Mouse (Mus musculus) lung, postnatal 0 days (tissue): Measurements from ENCODE around the gene Baz2b. TPM values are rescaled to one million over a fixed set of nuclear protein-coding genes. Genes with fewer than 3 reads are reported as not detected.

ENCODE experiments used
- ATAC-seq: fragments of 200-750 bp; cut with Nextera tagmentation; 2 replicates; pipeline ENCODE4 v1.8.0; 2017; ENCODE audit warnings: moderate library complexity
- DNase-seq: peaks from one replicate; pipeline ENCODE4 v3.0.0-alpha.2; 2016; ENCODE audit warnings: low spot score
- H3K27ac ChIP-seq: fragments of 300-500 bp; sonication (generic); 2 replicates; pipeline ENCODE4 v1.5.1; 2014; ENCODE audit warnings: antibody characterized with exemption, mild to moderate bottlenecking, low read length, mixed read lengths
- H3K27me3 ChIP-seq: fragments of 300-500 bp; sonication (generic); replicated peaks from 2 replicates; pipeline ENCODE4 v1.6.1; 2014; ENCODE audit warnings: low read length, mixed read lengths; ENCODE audit not compliant: insufficient read depth
- H3K36me3 ChIP-seq: fragments of 300-500 bp; sonication (generic); 2 replicates; pipeline ENCODE4 v1.6.1; 2014; ENCODE audit warnings: low read length, mixed read lengths; ENCODE audit not compliant: insufficient read depth
- H3K4me1 ChIP-seq: fragments of 300-500 bp; sonication (generic); 2 replicates; pipeline ENCODE4 v1.6.1; 2014; ENCODE audit warnings: antibody characterized with exemption, low read depth, low read length, mixed read lengths; ENCODE audit not compliant: insufficient read depth
- H3K4me2 ChIP-seq: fragments of 300-500 bp; sonication (generic); replicated peaks from 2 replicates; pipeline ENCODE4 v1.6.1; 2014; ENCODE audit warnings: low read depth, mild to moderate bottlenecking, low read length, moderate library complexity, mixed read lengths
- H3K4me3 ChIP-seq: fragments of 300-500 bp; sonication (generic); 2 replicates; pipeline ENCODE4 v1.5.1; 2014; ENCODE audit warnings: low read depth, low read length
- H3K9ac ChIP-seq: fragments of 300-500 bp; sonication (generic); replicated peaks from 2 replicates; pipeline ENCODE4 v1.6.1; 2014; ENCODE audit warnings: low read depth, mild to moderate bottlenecking
- H3K9me3 ChIP-seq: fragments of 300-500 bp; sonication (generic); 2 replicates; pipeline ENCODE4 v1.6.1; 2016; ENCODE audit warnings: low read length, mixed read lengths
- CTCF ChIP-seq: IDR thresholded peaks from 2 replicates; pipeline ENCODE4 v1.5.1; 2016; ENCODE audit warnings: antibody characterized with exemption, mild to moderate bottlenecking
- EP300 ChIP-seq: IDR thresholded peaks from 2 replicates; pipeline ENCODE4 v1.6.1; 2016; ENCODE audit warnings: antibody characterized with exemption, mild to moderate bottlenecking, control low read depth
- WGBS: fragments of 180-500 bp; shearing (Covaris S2); extraction: QIAGEN DNeasy Blood & Tissue Kit; methylation state at CpG from one replicate; pipeline ENCODE4 v1.1.7; 2014; 5-methylcytosine and 5-hydroxymethylcytosine counted together
- polyA plus RNA-seq: library from polyadenylated mRNA; unstranded; fragments of >200 nt; fragmentation: Nextera tagmentation; extraction: Ambion mirVana; gene quantifications from 2 replicates; pipeline ENCODE4 v1.2.1, GENCODE M21; 2015

The Baz2b gene
- polyA plus RNA-seq, 1 experiment from 2014 or later = 63.0 TPM

DNA sequence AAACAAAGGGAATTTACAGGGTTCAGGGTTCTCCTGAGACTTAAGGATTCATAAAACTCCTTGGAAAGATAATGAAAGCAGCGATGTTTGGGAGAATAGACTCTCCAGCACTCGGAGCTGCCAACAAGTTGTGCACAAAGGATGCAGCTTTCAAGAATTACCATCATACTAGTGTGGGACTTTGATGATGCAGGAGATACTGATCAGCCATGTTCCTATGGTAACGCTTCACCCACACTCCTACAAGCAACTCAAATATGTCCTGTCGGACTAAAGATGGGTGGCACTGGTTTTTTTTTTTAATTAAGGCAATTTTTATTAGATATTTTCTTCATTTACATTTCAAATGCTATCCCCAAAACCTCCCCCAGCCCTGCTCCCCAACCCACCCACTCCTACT is 209.4 kb downstream of the Baz2b start:
- Histone ChIP-seq H3K4me3 (no peak overlapping the region), H3K36me3 (no peaks in the 10 kb centered on the region; the same call in 1 of the 2 replicates), H3K4me1 (no peaks in the 10 kb centered on the region), H3K27me3 (no peaks in the 10 kb centered on the region), H3K9me3 (no peaks in the 10 kb centered on the region), H3K4me2 (no peak overlapping the region), H3K9ac (no peak overlapping the region), H3K27ac (no peak overlapping the region)
- WGBS = 96% methylated on average over 4 of the region's 4 CpGs
- no peak for TF ChIP-seq EP300
- no peak for TF ChIP-seq CTCF
- ATAC-seq (no peak), DNase-seq (no peak)

DNA sequence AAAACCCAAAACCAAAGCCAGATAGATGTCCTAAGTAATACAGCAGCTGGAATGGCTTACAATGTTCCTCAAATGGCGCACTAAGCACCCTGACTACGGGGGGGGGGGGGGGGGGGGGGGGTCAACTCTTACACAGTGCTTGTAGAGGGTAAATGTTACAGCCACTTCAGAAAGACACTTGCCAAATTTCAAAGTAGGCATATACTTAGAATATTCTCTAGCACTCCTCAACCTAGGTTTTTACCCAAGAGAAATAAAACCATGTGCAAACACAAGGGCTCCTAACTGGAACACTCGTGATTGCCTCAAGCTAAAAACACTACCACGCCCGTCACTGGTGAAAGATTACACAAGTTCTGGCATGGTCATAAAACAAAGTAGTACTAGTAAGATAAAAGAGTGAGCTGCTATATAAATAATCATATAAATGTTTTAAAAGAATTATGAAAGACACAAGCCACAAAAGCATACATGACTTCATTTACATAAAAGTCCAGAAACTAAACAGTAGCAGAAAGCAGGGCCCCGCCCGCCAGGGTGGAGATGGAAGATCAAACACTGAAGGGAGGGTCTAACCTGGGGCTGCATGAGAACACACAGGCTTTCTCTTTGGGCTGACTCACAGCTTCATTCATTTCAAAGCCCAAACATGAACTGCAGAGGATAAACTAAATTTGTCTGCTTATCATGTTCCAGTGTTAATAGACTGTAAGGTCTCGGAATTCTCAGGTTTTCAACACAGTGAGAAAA is 212.0 kb downstream of the Baz2b start:
- Histone ChIP-seq H3K27ac (0 out of 2 replicates have a peak overlapping the region, but pooled peaks have one; percentile 20), H3K36me3 (no peaks in the 10 kb centered on the region), H3K27me3 (no peaks in the 10 kb centered on the region), H3K4me2 (no peak overlapping the region), H3K9me3 (no peaks in the 10 kb centered on the region), H3K4me3 (no peak overlapping the region), H3K4me1 (no peaks in the 10 kb centered on the region; the same call in 1 of the 2 replicates), H3K9ac (no peak overlapping the region)
- TF ChIP-seq EP300 = peak; percentile 81
- TF ChIP-seq CTCF = no peak
- ATAC-seq = peak; percentile 93
- DNase-seq = peak; percentile 85
- 57% methylated on average over 6 of the region's 8 CpGs for WGBS

DNA sequence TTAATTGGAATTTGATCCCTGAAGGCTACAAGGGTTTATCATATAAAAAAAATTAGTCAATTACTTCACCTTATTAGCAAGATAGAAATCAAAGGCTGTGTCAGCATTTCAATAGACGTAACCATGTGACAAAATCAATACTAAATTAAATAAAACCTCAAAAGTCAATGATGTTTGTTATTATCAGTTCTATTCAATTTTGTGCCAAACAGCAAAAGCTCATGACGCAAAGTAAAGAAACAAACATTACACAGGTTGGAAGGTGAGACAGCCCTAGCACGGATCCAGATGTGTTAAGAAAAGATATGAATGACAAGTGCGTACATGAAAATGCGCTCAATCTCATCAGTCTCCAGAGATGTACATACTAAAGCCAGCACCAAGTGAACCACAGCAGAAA is 212.7 kb downstream of the Baz2b start:
- H3K4me1 ChIP-seq = no peaks in the 10 kb centered on the region; the same call in 1 of the 2 replicates
- H3K27me3 ChIP-seq = no peaks in the 10 kb centered on the region
- DNase-seq = no peak
- no peak overlapping the region for H3K9ac ChIP-seq
- WGBS = 87% methylated on average over 5 of the region's 5 CpGs
- H3K9me3 ChIP-seq = no peaks in the 10 kb centered on the region
- no peak overlapping the region for H3K4me2 ChIP-seq
- H3K4me3 ChIP-seq = no peak overlapping the region
- H3K27ac ChIP-seq = no peak overlapping the region
- TF ChIP-seq EP300 = no peak
- TF ChIP-seq CTCF = no peak
- H3K36me3 ChIP-seq = no peaks in the 10 kb centered on the region
- ATAC-seq = no peak

DNA sequence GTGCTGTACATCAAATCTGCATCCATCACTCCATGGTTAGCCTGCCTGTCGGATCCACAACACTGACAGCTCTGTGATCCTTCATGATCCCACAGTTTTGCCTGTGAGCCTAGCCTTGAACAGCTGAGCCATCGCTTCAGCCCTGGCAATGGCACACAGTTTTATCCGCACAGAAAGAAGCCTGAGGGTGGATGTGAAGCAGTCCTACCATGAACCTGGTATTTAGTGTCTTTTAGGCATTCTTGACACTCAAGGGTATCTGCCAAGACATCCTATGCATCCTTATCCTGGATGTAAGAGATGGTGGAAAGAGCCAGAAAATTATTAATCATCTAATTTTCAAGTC is 216.5 kb downstream of the Baz2b start:
- no peak for DNase-seq
- no peaks in the 10 kb centered on the region for H3K27me3 ChIP-seq
- no peak overlapping the region for H3K9ac ChIP-seq
- H3K9me3 ChIP-seq = no peaks in the 10 kb centered on the region
- no peak for ATAC-seq
- WGBS = 78% methylated on average over 3 of the region's 3 CpGs
- no peaks in the 10 kb centered on the region; the same call in 1 of the 2 replicates for H3K4me1 ChIP-seq
- TF ChIP-seq EP300 (no peak), CTCF (no peak)
- no peak overlapping the region for H3K4me3 ChIP-seq
- H3K27ac ChIP-seq = no peak overlapping the region
- no peaks in the 10 kb centered on the region for H3K36me3 ChIP-seq
- H3K4me2 ChIP-seq = no peak overlapping the region

DNA sequence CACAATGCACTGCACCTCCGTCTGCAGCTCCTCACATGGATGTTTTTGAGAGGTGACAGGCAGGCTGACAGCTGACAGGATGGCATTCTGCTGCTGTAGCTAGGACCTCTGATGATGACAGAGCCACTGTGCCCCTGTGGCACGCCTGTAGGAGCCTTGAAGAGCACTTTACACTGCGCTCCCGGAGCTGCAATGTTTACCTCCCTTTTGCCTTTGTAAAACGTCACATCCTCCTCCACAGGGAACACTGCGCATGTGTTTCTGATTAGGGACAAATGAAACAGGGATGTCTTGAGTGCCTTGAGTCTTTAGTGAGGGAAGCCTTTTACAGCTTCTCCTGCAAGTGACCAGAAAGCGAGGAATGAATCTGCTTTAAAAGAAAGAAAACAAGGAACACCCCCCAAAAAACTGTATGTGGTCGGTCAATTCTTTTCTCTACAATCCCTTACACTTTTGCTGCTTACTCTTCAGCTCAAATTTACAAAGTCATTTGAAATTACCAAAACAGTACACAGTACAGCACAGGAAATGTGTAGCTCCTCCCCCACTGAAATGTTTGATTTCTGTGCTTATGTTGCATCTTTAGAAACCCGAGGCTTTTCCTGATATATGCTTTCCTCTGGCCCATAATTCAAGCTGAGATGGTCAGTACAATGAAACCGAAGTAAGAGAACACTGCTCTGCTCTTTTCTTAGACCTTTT is 217.0 kb downstream of the Baz2b start:
- Histone ChIP-seq H3K4me1 (no peaks in the 10 kb centered on the region; the same call in 1 of the 2 replicates), H3K4me2 (no peak overlapping the region), H3K27me3 (no peaks in the 10 kb centered on the region), H3K9ac (no peak overlapping the region), H3K36me3 (no peaks in the 10 kb centered on the region), H3K27ac (no peak overlapping the region), H3K4me3 (no peak overlapping the region), H3K9me3 (no peaks in the 10 kb centered on the region)
- DNase-seq (peak; percentile 76), ATAC-seq (peak; percentile 89)
- TF ChIP-seq CTCF = no peak
- no peak for TF ChIP-seq EP300
- 39% methylated on average over 10 of the region's 10 CpGs for WGBS

DNA sequence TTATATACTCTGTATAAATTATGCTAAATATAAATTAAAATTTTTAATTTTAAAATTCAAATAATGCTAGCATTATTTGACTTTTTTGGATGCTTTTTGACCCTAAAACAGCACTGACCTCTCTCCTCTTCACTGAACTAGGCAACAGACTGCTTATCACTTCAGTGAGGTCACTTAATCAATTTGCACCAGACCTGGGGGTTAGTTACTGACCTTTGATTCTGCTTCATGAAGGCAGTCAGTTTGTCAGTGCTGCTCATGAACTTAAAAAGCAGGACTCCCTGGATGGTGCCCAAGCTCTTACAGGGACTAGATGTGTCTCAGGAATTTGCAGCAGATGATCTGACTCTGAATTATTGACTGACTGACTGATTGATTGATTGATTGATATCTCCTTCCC is 217.9 kb downstream of the Baz2b start:
- H3K4me1 ChIP-seq = no peaks in the 10 kb centered on the region; the same call in 1 of the 2 replicates
- H3K4me2 ChIP-seq = no peak overlapping the region
- H3K27me3 ChIP-seq = no peaks in the 10 kb centered on the region
- no peaks in the 10 kb centered on the region for H3K9me3 ChIP-seq
- H3K27ac ChIP-seq = no peak overlapping the region
- TF ChIP-seq EP300 (no peak), CTCF (no peak)
- H3K9ac ChIP-seq = no peak overlapping the region
- ATAC-seq (no peak), DNase-seq (no peak)
- no peak overlapping the region for H3K4me3 ChIP-seq
- H3K36me3 ChIP-seq = no peaks in the 10 kb centered on the region
